Mouse (Mus musculus): ENCODE data around the gene Phf2. TPM values are rescaled to one million over a fixed set of nuclear protein-coding genes. Genes with fewer than 3 reads are reported as not detected.

Gene Phf2
- polyA plus RNA-seq, 1 experiment from 2014 or later = 11.6 TPM

DNA sequence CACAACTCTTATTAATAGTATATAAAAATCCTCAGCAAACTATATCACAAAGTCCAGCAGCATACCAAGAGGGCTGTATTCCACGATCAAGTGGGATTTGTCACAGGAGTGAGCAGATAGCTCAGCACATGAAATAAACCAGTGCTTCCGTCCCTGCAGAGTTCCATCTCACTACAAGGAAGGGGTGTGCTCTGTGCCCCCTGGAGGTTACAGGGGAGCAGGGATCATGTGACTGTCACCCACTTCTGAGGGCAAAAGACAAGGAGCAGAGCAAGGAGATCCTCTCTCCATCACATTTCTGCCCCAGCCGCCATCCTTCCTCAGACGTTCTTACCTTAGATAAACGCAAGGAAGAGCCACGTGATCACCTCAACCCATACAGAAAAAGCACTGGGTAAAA is 33.4 kb downstream of the Phf2 start:
- no peak for DNase-seq (ENCODE audit: low spot score)
- Histone ChIP-seq H3K4me3 (ENCODE audit: low read depth, low read length) (no peak overlapping the region), H3K36me3 (ENCODE audit: control insufficient read depth, insufficient read depth, low read length) (peaks cover 13% of the 10 kb centered on the region; the same call in 1 of the 2 replicates), H3K9ac (ENCODE audit: low read depth, low read length) (no peak overlapping the region), H3K27ac (replicated peaks; ENCODE audit: low read depth, low read length) (no peak overlapping the region), H3K27me3 (replicated peaks; ENCODE audit: control insufficient read depth, insufficient read depth, low read length) (no peaks in the 10 kb centered on the region), H3K4me1 (ENCODE audit: control insufficient read depth, insufficient read depth, low read length) (no peaks in the 10 kb centered on the region), H3K4me2 (ENCODE audit: low read depth, low read length) (no peak overlapping the region), H3K9me3 (ENCODE audit: control insufficient read depth, low read length) (no peaks in the 10 kb centered on the region)
- ATAC-seq (ENCODE audit: low read depth) = no peak
- WGBS = 89% methylated on average over 6 of the region's 6 CpGs

GRCm38 (mm10) chr13:48830528-48831250 is 40.2 kb downstream of the Phf2 start:
- Histone ChIP-seq H3K9me3 (ENCODE audit: control insufficient read depth, low read length) (no peaks in the 10 kb centered on the region), H3K27ac (replicated peaks; ENCODE audit: low read depth, low read length) (no peak overlapping the region), H3K4me1 (ENCODE audit: control insufficient read depth, insufficient read depth, low read length) (no peaks in the 10 kb centered on the region), H3K4me2 (ENCODE audit: low read depth, low read length) (no peak overlapping the region), H3K4me3 (ENCODE audit: low read depth, low read length) (no peak overlapping the region), H3K36me3 (ENCODE audit: control insufficient read depth, insufficient read depth, low read length) (peaks cover 72% of the 10 kb centered on the region), H3K27me3 (replicated peaks; ENCODE audit: control insufficient read depth, insufficient read depth, low read length) (no peaks in the 10 kb centered on the region), H3K9ac (ENCODE audit: low read depth, low read length) (no peak overlapping the region)
- ATAC-seq (ENCODE audit: low read depth) (no peak; the same call in 1 of the 2 replicates), DNase-seq (ENCODE audit: low spot score) (peak; percentile 41)
- 71% methylated on average over 14 of the region's 14 CpGs for WGBS

- Histone ChIP-seq H3K4me3 (ENCODE audit: low read depth, low read length) (no peak overlapping the region), H3K27ac (replicated peaks; ENCODE audit: low read depth, low read length) (no peak overlapping the region), H3K9me3 (ENCODE audit: control insufficient read depth, low read length) (no peaks in the 10 kb centered on the region), H3K4me2 (ENCODE audit: low read depth, low read length) (no peak overlapping the region), H3K4me1 (ENCODE audit: control insufficient read depth, insufficient read depth, low read length) (no peaks in the 10 kb centered on the region), H3K36me3 (ENCODE audit: control insufficient read depth, insufficient read depth, low read length) (peaks cover 81% of the 10 kb centered on the region), H3K9ac (ENCODE audit: low read depth, low read length) (no peak overlapping the region), H3K27me3 (replicated peaks; ENCODE audit: control insufficient read depth, insufficient read depth, low read length) (no peaks in the 10 kb centered on the region)
- 87% methylated on average over 4 of the region's 4 CpGs for WGBS
- no peak for DNase-seq (ENCODE audit: low spot score)
- ATAC-seq (ENCODE audit: low read depth) = no peak
These were observed 41.1 kb downstream of the Phf2 start for GRCm38 (mm10) chr13:48829780-48830179.

DNA sequence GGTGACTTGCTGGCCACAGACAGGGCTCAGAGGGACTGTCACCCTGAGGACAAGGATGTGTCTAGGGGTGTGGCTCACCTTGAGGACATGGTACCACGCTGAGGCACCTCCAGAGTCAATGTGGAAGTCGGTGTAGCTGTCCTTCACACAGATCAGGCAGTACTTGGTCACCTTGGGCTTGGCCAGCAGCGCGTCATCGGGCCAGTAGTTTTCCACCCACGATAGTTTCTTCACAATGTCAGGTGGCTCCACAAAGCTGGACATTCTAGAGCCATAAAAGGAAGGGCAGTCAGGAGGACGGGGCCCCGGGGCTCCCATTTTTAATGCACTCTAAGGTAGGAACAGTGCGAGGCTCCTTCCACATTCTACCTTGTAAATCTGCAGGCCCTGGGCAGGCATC is 48.0 kb downstream of the Phf2 start:
- Histone ChIP-seq H3K4me1 (ENCODE audit: control insufficient read depth, insufficient read depth, low read length) (no peaks in the 10 kb centered on the region), H3K4me2 (ENCODE audit: low read depth, low read length) (no peak overlapping the region), H3K36me3 (ENCODE audit: control insufficient read depth, insufficient read depth, low read length) (peaks cover 96% of the 10 kb centered on the region), H3K4me3 (ENCODE audit: low read depth, low read length) (no peak overlapping the region), H3K27ac (replicated peaks; ENCODE audit: low read depth, low read length) (no peak overlapping the region), H3K9me3 (ENCODE audit: control insufficient read depth, low read length) (no peaks in the 10 kb centered on the region), H3K27me3 (replicated peaks; ENCODE audit: control insufficient read depth, insufficient read depth, low read length) (no peaks in the 10 kb centered on the region), H3K9ac (ENCODE audit: low read depth, low read length) (no peak overlapping the region)
- WGBS = 94% methylated on average over 9 of the region's 9 CpGs
- ATAC-seq (ENCODE audit: low read depth) (no peak), DNase-seq (ENCODE audit: low spot score) (no peak)

GRCm38 (mm10) chr13:48822288-48822687 is 48.6 kb downstream of the Phf2 start:
- no peaks in the 10 kb centered on the region for H3K4me1 ChIP-seq (ENCODE audit: control insufficient read depth, insufficient read depth, low read length)

DNA sequence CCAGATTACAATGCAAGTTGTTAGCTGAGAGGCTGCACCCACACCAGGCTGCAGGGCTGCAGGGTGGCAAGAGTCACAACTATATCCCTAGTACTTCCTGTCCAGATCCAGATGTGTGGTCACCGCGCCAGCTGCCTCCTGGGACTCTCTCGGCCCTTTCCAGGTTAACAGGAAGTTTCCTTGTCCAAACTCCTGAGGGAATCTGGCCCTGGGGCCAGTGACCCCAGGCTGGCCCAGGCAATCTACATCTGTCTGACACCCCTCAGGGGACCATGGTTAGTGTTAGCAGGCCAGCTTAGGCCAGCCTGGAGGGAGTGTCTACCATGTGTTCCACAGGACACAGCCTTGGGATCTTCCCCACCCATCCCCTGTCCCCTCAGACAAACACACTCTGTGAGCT is 51.8 kb downstream of the Phf2 start:
- Histone ChIP-seq H3K9me3 (ENCODE audit: control insufficient read depth, low read length) (no peaks in the 10 kb centered on the region), H3K4me2 (ENCODE audit: low read depth, low read length) (no peak overlapping the region), H3K4me3 (ENCODE audit: low read depth, low read length) (no peak overlapping the region), H3K9ac (ENCODE audit: low read depth, low read length) (no peak overlapping the region), H3K4me1 (ENCODE audit: control insufficient read depth, insufficient read depth, low read length) (no peaks in the 10 kb centered on the region), H3K27ac (replicated peaks; ENCODE audit: low read depth, low read length) (no peak overlapping the region), H3K27me3 (replicated peaks; ENCODE audit: control insufficient read depth, insufficient read depth, low read length) (no peaks in the 10 kb centered on the region), H3K36me3 (ENCODE audit: control insufficient read depth, insufficient read depth, low read length) (peaks cover 96% of the 10 kb centered on the region)
- ATAC-seq (ENCODE audit: low read depth) (no peak), DNase-seq (ENCODE audit: low spot score) (no peak)
- WGBS = 52% methylated on average over 3 of the region's 3 CpGs

More at GRCm38 (mm10) chr13:48822288-48822687, 48.6 kb downstream of the Phf2 start:
- H3K9ac ChIP-seq (ENCODE audit: low read depth, low read length) = no peak overlapping the region
- no peak overlapping the region for H3K27ac ChIP-seq (replicated peaks; ENCODE audit: low read depth, low read length)
- no peak overlapping the region for H3K4me2 ChIP-seq (ENCODE audit: low read depth, low read length)
- no peaks in the 10 kb centered on the region for H3K27me3 ChIP-seq (replicated peaks; ENCODE audit: control insufficient read depth, insufficient read depth, low read length)
- no peaks in the 10 kb centered on the region for H3K9me3 ChIP-seq (ENCODE audit: control insufficient read depth, low read length)
- DNase-seq (ENCODE audit: low spot score) = no peak
- 85% methylated on average over 10 of the region's 10 CpGs for WGBS
- no peak for ATAC-seq (ENCODE audit: low read depth)
- peaks cover 96% of the 10 kb centered on the region for H3K36me3 ChIP-seq (ENCODE audit: control insufficient read depth, insufficient read depth, low read length)
- H3K4me3 ChIP-seq (ENCODE audit: low read depth, low read length) = no peak overlapping the region

GRCm38 (mm10) chr13:48814406-48814805 is 56.5 kb downstream of the Phf2 start:
- no peak overlapping the region for H3K9ac ChIP-seq (ENCODE audit: low read depth, low read length)
- ATAC-seq (ENCODE audit: low read depth) (no peak), DNase-seq (ENCODE audit: low spot score) (no peak)
- no peak overlapping the region for H3K27ac ChIP-seq (replicated peaks; ENCODE audit: low read depth, low read length)
- H3K4me1 ChIP-seq (ENCODE audit: control insufficient read depth, insufficient read depth, low read length) = no peaks in the 10 kb centered on the region
- peaks cover 93% of the 10 kb centered on the region for H3K36me3 ChIP-seq (ENCODE audit: control insufficient read depth, insufficient read depth, low read length)
- no peaks in the 10 kb centered on the region for H3K9me3 ChIP-seq (ENCODE audit: control insufficient read depth, low read length)
- WGBS = 90% methylated on average over 1 of the region's 1 CpGs
- no peak overlapping the region for H3K4me2 ChIP-seq (ENCODE audit: low read depth, low read length)
- H3K4me3 ChIP-seq (ENCODE audit: low read depth, low read length) = no peak overlapping the region
- H3K27me3 ChIP-seq (replicated peaks; ENCODE audit: control insufficient read depth, insufficient read depth, low read length) = no peaks in the 10 kb centered on the region

- DNase-seq (ENCODE audit: low spot score) = peak; percentile 39
- H3K36me3 ChIP-seq (ENCODE audit: control insufficient read depth, insufficient read depth, low read length) = peaks cover 88% of the 10 kb centered on the region
- ATAC-seq (ENCODE audit: low read depth) = no peak
- H3K9me3 ChIP-seq (ENCODE audit: control insufficient read depth, low read length) = no peaks in the 10 kb centered on the region
- no peaks in the 10 kb centered on the region for H3K4me1 ChIP-seq (ENCODE audit: control insufficient read depth, insufficient read depth, low read length)
- no peak overlapping the region for H3K9ac ChIP-seq (ENCODE audit: low read depth, low read length)
- H3K27ac ChIP-seq (replicated peaks; ENCODE audit: low read depth, low read length) = no peak overlapping the region
- H3K4me3 ChIP-seq (ENCODE audit: low read depth, low read length) = no peak overlapping the region
- H3K27me3 ChIP-seq (replicated peaks; ENCODE audit: control insufficient read depth, insufficient read depth, low read length) = no peaks in the 10 kb centered on the region
- WGBS = 63% methylated on average over 9 of the region's 9 CpGs
- no peak overlapping the region for H3K4me2 ChIP-seq (ENCODE audit: low read depth, low read length)
These were observed 59.9 kb downstream of the Phf2 start for GRCm38 (mm10) chr13:48810991-48811390.

DNA sequence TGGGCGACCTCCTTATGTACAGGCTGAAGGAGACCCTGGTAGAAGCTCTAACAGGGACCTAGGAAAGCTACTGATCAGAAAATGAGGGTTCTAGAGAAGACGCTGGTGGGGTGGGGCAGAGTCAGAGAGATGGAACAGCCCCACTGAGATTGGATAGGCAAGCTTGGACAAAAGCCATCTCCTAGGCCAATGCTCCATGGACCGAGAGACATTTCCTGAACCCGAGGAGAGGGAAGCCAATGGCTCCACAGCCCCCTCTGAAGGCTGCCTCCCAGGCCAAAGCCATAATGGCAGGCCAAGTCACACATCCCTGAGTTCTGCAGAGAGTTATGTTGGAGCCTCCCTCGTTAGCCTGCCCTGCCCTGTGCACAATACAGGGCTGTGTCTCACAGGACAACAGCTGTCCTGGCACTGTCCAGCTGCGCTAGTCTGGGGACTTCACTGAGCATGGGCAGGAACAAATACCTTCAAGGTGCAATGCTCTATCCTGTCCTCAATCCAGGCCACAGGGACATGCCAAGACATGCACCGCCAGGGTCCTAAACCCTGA is 60.6 kb downstream of the Phf2 start:
- peaks cover 88% of the 10 kb centered on the region for H3K36me3 ChIP-seq (ENCODE audit: control insufficient read depth, insufficient read depth, low read length)
- 68% methylated on average over 6 of the region's 7 CpGs for WGBS
- ATAC-seq (ENCODE audit: low read depth) (peak; percentile 31; the same call in 1 of the 2 replicates), DNase-seq (ENCODE audit: low spot score) (peak; percentile 12)
- no peaks in the 10 kb centered on the region for H3K27me3 ChIP-seq (replicated peaks; ENCODE audit: control insufficient read depth, insufficient read depth, low read length)
- H3K4me3 ChIP-seq (ENCODE audit: low read depth, low read length) = no peak overlapping the region
- no peak overlapping the region for H3K4me2 ChIP-seq (ENCODE audit: low read depth, low read length)
- no peak overlapping the region for H3K9ac ChIP-seq (ENCODE audit: low read depth, low read length)
- H3K9me3 ChIP-seq (ENCODE audit: control insufficient read depth, low read length) = no peaks in the 10 kb centered on the region
- H3K4me1 ChIP-seq (ENCODE audit: control insufficient read depth, insufficient read depth, low read length) = no peaks in the 10 kb centered on the region
- no peak overlapping the region for H3K27ac ChIP-seq (replicated peaks; ENCODE audit: low read depth, low read length)

Data from embryonic facial prominence, embryonic 14.5 days (tissue).